Mouse (Mus musculus) spleen, adult 2 months (tissue): ENCODE data around the gene Vmn1r91.
"Not testable (repeated sequence)": the region's sequence is repeated elsewhere in the genome, so short reads cannot be mapped to it uniquely, and the experiment has no call there.

ENCODE experiments used
- CTCF ChIP-seq: fragments of 200-500 bp; IDR thresholded peaks from 2 replicates; pipeline ENCODE4 v1.5.1; 2011; ENCODE audit warnings: mild to moderate bottlenecking, inconsistent platforms; ENCODE audit not compliant: insufficient read depth, insufficient read length, insufficient replicate concordance; ENCODE audit errors: extremely low read depth
- POLR2A ChIP-seq: fragments of 200-500 bp; IDR thresholded peaks from 2 replicates; pipeline ENCODE4 v1.6.1; 2011; ENCODE audit warnings: low read depth, low read length, inconsistent platforms

GRCm38 (mm10) chr7:20122479-20122878 lies 23.0 kb downstream of the Vmn1r91 start, which contains the start of gene Gm16442:
- not testable (repeated sequence) for TF ChIP-seq CTCF, POLR2A
